ENCODE assay signal across 18 mouse cellular contexts in genomic region chr10:86290109-86290771, GRCm38 (mm10). TPM values are rescaled to one million over a fixed set of nuclear protein-coding genes. Genes with fewer than 3 reads are reported as not detected.
DNase-seq lines count a peak whose midpoint lies in the region; ATAC-seq and TF ChIP-seq lines count a peak whose summit lies in the region.
"Had no signal": no experiment of that assay in that cellular context is flagged by ENCODE, and none has a peak within 500 bp of the region (broad histone marks: within the 10 kb centered on the region; RNA-seq: fewer than 3 reads in every experiment).

No protein-coding gene starts in this region.

- peaks cover 17% of the 10 kb centered on the region for H3K4me1 ChIP-seq in limb, embryonic 12.5 days (replicated peaks)
- H3K4me1 ChIP-seq in limb, embryonic 10.5 days: peaks cover 18% of the 10 kb centered on the region
- H3K4me1 ChIP-seq in kidney, embryonic 16.5 days (ENCODE audit: insufficient read depth, low read length): peaks cover 3% of the 10 kb centered on the region; the same call in 1 of the 2 replicates
- no peaks in the 10 kb centered on the region for H3K4me1 ChIP-seq in hindbrain, postnatal 0 days (ENCODE audit: insufficient read depth, low read length)
- H3K4me1 ChIP-seq: heart, embryonic 15.5 days had no signal

- no peak overlapping the region for H3K9ac ChIP-seq in limb, embryonic 12.5 days (replicated peaks)
- H3K9ac ChIP-seq in kidney, embryonic 16.5 days (replicated peaks; ENCODE audit: low read length): no peak overlapping the region
- no peak overlapping the region for H3K9ac ChIP-seq in hindbrain, postnatal 0 days (replicated peaks; ENCODE audit: low read length)
- H3K9ac ChIP-seq: forebrain, postnatal 0 days; heart, embryonic 15.5 days; liver, embryonic 12.5 days; neural tube, embryonic 15.5 days had no signal

- no peak for TF ChIP-seq CTCF in hindbrain, postnatal 0 days (IDR thresholded peaks at IDR 0.05; ENCODE audit: low read depth)

- WGBS in limb, embryonic 12.5 days: 65% methylated on average over 8 of the region's 8 CpGs
- WGBS in limb, embryonic 10.5 days: 85% methylated on average over 8 of the region's 8 CpGs
- WGBS in kidney, embryonic 16.5 days: 53% methylated on average over 8 of the region's 8 CpGs
- WGBS in hindbrain, postnatal 0 days: 73% methylated on average over 8 of the region's 8 CpGs

- H3K36me3 ChIP-seq in limb, embryonic 12.5 days: no peaks in the 10 kb centered on the region
- H3K36me3 ChIP-seq in limb, embryonic 10.5 days: no peaks in the 10 kb centered on the region
- no peaks in the 10 kb centered on the region for H3K36me3 ChIP-seq in kidney, embryonic 16.5 days (ENCODE audit: insufficient read depth, low read length)
- H3K36me3 ChIP-seq in hindbrain, postnatal 0 days (ENCODE audit: insufficient read depth, low read length): no peaks in the 10 kb centered on the region
- H3K36me3 ChIP-seq: heart, embryonic 15.5 days; liver, embryonic 12.5 days; neural tube, embryonic 15.5 days had no signal

- no peak for ATAC-seq in limb, embryonic 12.5 days (ENCODE audit: insufficient number of reproducible peaks, insufficient read depth, low FRiP score, low TSS enrichment, low read depth)
- ATAC-seq in kidney, embryonic 16.5 days (ENCODE audit: low FRiP score, low TSS enrichment): peak; percentile 66; the same call in 1 of the 2 replicates
- no peak for ATAC-seq in granulocyte monocyte progenitor cell, adult 5-6 weeks (replicated peaks; ENCODE audit: poor library complexity, severe bottlenecking)
- no peak for ATAC-seq in hindbrain, postnatal 0 days
- ATAC-seq: forebrain, postnatal 0 days; intestine, embryonic 16.5 days; liver, embryonic 12.5 days had no signal

- DNase-seq in limb, embryonic 10.5 days (ENCODE audit: low spot score): no peak
- peak; percentile 84 to 90 for DNase-seq in lung, adult 18-20 months
- peak; percentile 78 to 91 for DNase-seq in lung, postnatal 4 days
- DNase-seq in hindbrain, postnatal 0 days (ENCODE audit: low spot score): no peak
- no peak for DNase-seq in c-Kit-positive CD71-positive TER-119-positive erythroid progenitor cells, embryonic 14.5 days (ENCODE audit: low spot score)
- DNase-seq: cerebellum, adult 18-20 months; forebrain, postnatal 0 days; gastrocnemius, postnatal 10 days had no signal

- no peak overlapping the region for H3K4me2 ChIP-seq in limb, embryonic 12.5 days
- H3K4me2 ChIP-seq in kidney, embryonic 16.5 days (replicated peaks; ENCODE audit: low read depth, low read length): no peak overlapping the region
- H3K4me2 ChIP-seq in hindbrain, postnatal 0 days (ENCODE audit: low read depth, low read length): no peak overlapping the region
- H3K4me2 ChIP-seq: heart, embryonic 15.5 days; liver, embryonic 12.5 days; neural tube, embryonic 15.5 days had no signal

- H3K27me3 ChIP-seq in limb, embryonic 12.5 days: no peaks in the 10 kb centered on the region
- no peaks in the 10 kb centered on the region for H3K27me3 ChIP-seq in limb, embryonic 10.5 days (ENCODE audit: low read depth, poor library complexity, severe bottlenecking)
- H3K27me3 ChIP-seq in kidney, embryonic 16.5 days (ENCODE audit: insufficient read depth, low read length): no peaks in the 10 kb centered on the region
- no peaks in the 10 kb centered on the region for H3K27me3 ChIP-seq in hindbrain, postnatal 0 days (ENCODE audit: insufficient read depth, low read length)
- H3K27me3 ChIP-seq: heart, embryonic 15.5 days; neural tube, embryonic 15.5 days had no signal

- no peaks in the 10 kb centered on the region for H3K9me3 ChIP-seq in limb, embryonic 12.5 days
- H3K9me3 ChIP-seq in limb, embryonic 10.5 days (replicated peaks): no peaks in the 10 kb centered on the region
- H3K9me3 ChIP-seq in kidney, embryonic 16.5 days (ENCODE audit: low read length): no peaks in the 10 kb centered on the region
- H3K9me3 ChIP-seq in hindbrain, postnatal 0 days (ENCODE audit: low read length): no peaks in the 10 kb centered on the region
- H3K9me3 ChIP-seq: heart, embryonic 15.5 days; liver, embryonic 12.5 days; neural tube, embryonic 15.5 days had no signal

- 0 out of 2 replicates have a peak overlapping the region, but pooled peaks have one; percentile 4 for H3K27ac ChIP-seq in limb, embryonic 12.5 days
- no peak overlapping the region for H3K27ac ChIP-seq in limb, embryonic 10.5 days
- H3K27ac ChIP-seq in kidney, embryonic 16.5 days (ENCODE audit: low read length): peak overlapping the region; percentile 61; the same call in 1 of the 2 replicates
- H3K27ac ChIP-seq in hindbrain, postnatal 0 days: no peak overlapping the region
- H3K27ac ChIP-seq: heart, embryonic 15.5 days; liver, embryonic 12.5 days; neural tube, embryonic 15.5 days had no signal

- H3K4me3 ChIP-seq in limb, embryonic 12.5 days (replicated peaks): no peak overlapping the region
- no peak overlapping the region for H3K4me3 ChIP-seq in limb, embryonic 10.5 days
- H3K4me3 ChIP-seq in kidney, embryonic 16.5 days (ENCODE audit: low read length): no peak overlapping the region
- no peak overlapping the region for H3K4me3 ChIP-seq in hindbrain, postnatal 0 days (ENCODE audit: low read length)
- H3K4me3 ChIP-seq: erythroblast, embryonic 14.5 days; heart, embryonic 15.5 days; liver, embryonic 12.5 days; neural tube, embryonic 15.5 days had no signal

RNA-seq across cellular contexts. Expression of gene Timp3, which starts 9.9 kb away (rescaled TPM):
- polyA plus RNA-seq in limb, embryonic 12.5 days (2016; fragmentation: Nextera tagmentation; extraction: Ambion mirVana): 66.3 and 69.4 TPM in 2 replicates
- polyA plus RNA-seq in limb, embryonic 10.5 days (2016; fragmentation: Nextera tagmentation; extraction: Ambion mirVana): 28.9 and 43.5 TPM in 2 replicates
- 114 TPM in 2 replicates for polyA plus RNA-seq in kidney, embryonic 16.5 days (2015; fragmentation: Nextera tagmentation; extraction: Ambion mirVana)
- total RNA-seq in granulocyte monocyte progenitor cell, adult 5-6 weeks (2014; fragmentation: Nextera tagmentation): not detected in 2 replicates
- total RNA-seq in granulocyte monocyte progenitor cell, adult 5-6 weeks (2017): 0.62 and 1.2 TPM in 2 replicates
- 141 and 162 TPM in 2 replicates for total RNA-seq in hindbrain, postnatal 0 days (2014; rRNA removed)
- polyA plus RNA-seq in hindbrain, postnatal 0 days (2015; fragmentation: Nextera tagmentation; extraction: Ambion mirVana): 59.7 and 60.0 TPM in 2 replicates
- total RNA-seq: MEL; monocyte, adult 5-6 weeks had no signal

Comparison
In these comparisons a context has a peak if more than half of its experiments do, and no peak if none do; other contexts are left out.
1. H3K27ac ChIP-seq: peak in limb, embryonic 12.5 days (single experiment) and kidney, embryonic 16.5 days (single experiment); none in limb, embryonic 10.5 days (single experiment) and hindbrain, postnatal 0 days (single experiment).
2. DNase-seq: peak in lung, adult 18-20 months (2 of 2) and lung, postnatal 4 days (2 of 2); none in limb, embryonic 10.5 days (single experiment), hindbrain, postnatal 0 days (single experiment) and c-Kit-positive CD71-positive TER-119-positive erythroid progenitor cells, embryonic 14.5 days (single experiment).